Comparison of ENCODE assay signal across 8 mouse cellular contexts in the genomic region with DNA sequence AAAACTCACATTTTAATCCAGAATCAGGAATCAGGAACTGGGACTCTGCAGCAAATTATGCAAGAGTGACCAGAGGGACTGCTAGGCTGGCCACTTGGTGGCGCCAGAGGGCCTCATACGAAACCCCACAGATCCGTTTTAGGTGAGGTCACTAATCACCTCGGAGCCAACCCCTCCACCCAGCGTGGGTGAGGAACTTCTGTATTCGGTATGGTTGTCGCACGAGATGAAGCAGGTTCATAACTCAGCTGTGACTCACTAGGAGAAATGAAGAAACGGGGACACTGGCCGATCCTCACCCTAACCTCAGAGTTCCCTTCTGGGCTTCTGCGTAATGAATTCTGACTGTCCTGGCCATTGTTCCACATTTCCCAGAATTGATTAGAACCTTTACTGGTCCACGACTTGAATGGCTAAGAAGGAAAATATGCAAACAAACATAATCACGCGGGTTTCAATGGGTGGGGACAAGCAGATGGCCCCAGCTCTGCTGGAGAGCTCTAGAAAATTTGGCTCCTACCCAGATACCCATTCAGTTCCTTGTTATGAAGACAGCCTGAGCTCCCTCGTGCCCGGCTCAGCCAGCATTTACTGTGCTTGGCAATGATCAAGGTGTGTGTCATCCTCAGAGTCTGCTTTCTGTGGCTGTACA.
DNase-seq lines count a peak whose midpoint lies in the region; ATAC-seq and TF ChIP-seq lines count a peak whose summit lies in the region.

No protein-coding gene starts in this region.

- no peaks in the 10 kb centered on the region for H3K36me3 ChIP-seq in heart, embryonic 11.5 days (ENCODE audit: control insufficient read depth, insufficient read depth, low read length)
- H3K36me3 ChIP-seq in hindbrain, embryonic 15.5 days: no peaks in the 10 kb centered on the region
- no peaks in the 10 kb centered on the region for H3K36me3 ChIP-seq in midbrain, postnatal 0 days (ENCODE audit: insufficient read depth, low read length)
- no peaks in the 10 kb centered on the region for H3K36me3 ChIP-seq in stomach, embryonic 16.5 days (ENCODE audit: control insufficient read depth, insufficient read depth, low read length)

- H3K27me3 ChIP-seq in heart, embryonic 11.5 days (ENCODE audit: control insufficient read depth, insufficient read depth, low read length): no peaks in the 10 kb centered on the region
- no peaks in the 10 kb centered on the region for H3K27me3 ChIP-seq in hindbrain, embryonic 15.5 days
- no peaks in the 10 kb centered on the region for H3K27me3 ChIP-seq in midbrain, postnatal 0 days (ENCODE audit: insufficient read depth, low read length)
- H3K27me3 ChIP-seq in stomach, embryonic 16.5 days (ENCODE audit: control insufficient read depth, insufficient read depth, low read length): no peaks in the 10 kb centered on the region

- intact Hi-C loops in left cerebral cortex, postnatal 36 days (cut with DNase I): loop anchor here (5.0 kb wide), 1 partner anchor 356 kb away; no protein-coding TSS in a partner anchor

- peak; percentile 97 for DNase-seq in heart, adult 11 months
- DNase-seq in cerebellum, postnatal 25 days: peak; percentile 82 to 89
- peak; percentile 72 to 82 for DNase-seq in frontal cortex, postnatal 36 days (ENCODE audit: low spot score in 2 of 2)
- peak; percentile 70 to 74 for DNase-seq in left cerebral cortex, postnatal 36 days (ENCODE audit: low spot score in 2 of 2)
- DNase-seq in midbrain, postnatal 0 days (ENCODE audit: low spot score): peak; percentile 89

- H3K9me3 ChIP-seq in heart, embryonic 11.5 days (replicated peaks; ENCODE audit: control insufficient read depth, low read length): no peaks in the 10 kb centered on the region
- 0 out of 2 replicates have a peak, but pooled peaks cover 7% of the 10 kb centered on the region for H3K9me3 ChIP-seq in hindbrain, embryonic 15.5 days
- H3K9me3 ChIP-seq in midbrain, postnatal 0 days (ENCODE audit: low read length): 0 out of 2 replicates have a peak, but pooled peaks cover 3% of the 10 kb centered on the region
- peaks cover 9% of the 10 kb centered on the region; the same call in 1 of the 2 replicates for H3K9me3 ChIP-seq in stomach, embryonic 16.5 days (replicated peaks; ENCODE audit: control insufficient read depth, low read length)

- no peak overlapping the region; the same call in 1 of the 2 replicates for H3K4me2 ChIP-seq in heart, embryonic 11.5 days
- H3K4me2 ChIP-seq in hindbrain, embryonic 15.5 days: peak overlapping the region; percentile 46
- H3K4me2 ChIP-seq in midbrain, postnatal 0 days (ENCODE audit: low read depth, low read length, poor library complexity, severe bottlenecking): no peak overlapping the region
- H3K4me2 ChIP-seq in stomach, embryonic 16.5 days (ENCODE audit: low read depth, low read length): peak overlapping the region; percentile 19; the same call in 1 of the 2 replicates

- no peak overlapping the region for H3K27ac ChIP-seq in heart, embryonic 11.5 days (ENCODE audit: low read depth, low read length)
- no peak overlapping the region for H3K27ac ChIP-seq in hindbrain, embryonic 15.5 days (replicated peaks)
- H3K27ac ChIP-seq in midbrain, postnatal 0 days (ENCODE audit: low read depth, low read length): no peak overlapping the region
- H3K27ac ChIP-seq in stomach, embryonic 16.5 days (ENCODE audit: low read length): no peak overlapping the region

- WGBS in heart, embryonic 11.5 days (ENCODE audit: insufficient replicate concordance): 40% methylated on average over 16 of the region's 16 CpGs
- WGBS in hindbrain, embryonic 15.5 days: 26% methylated on average over 16 of the region's 16 CpGs
- WGBS in midbrain, postnatal 0 days: 33% methylated on average over 16 of the region's 16 CpGs
- WGBS in stomach, embryonic 16.5 days: 41% methylated on average over 16 of the region's 16 CpGs

- ATAC-seq in heart, embryonic 11.5 days (replicated peaks; ENCODE audit: insufficient number of reproducible peaks, low FRiP score, low TSS enrichment): no peak
- peak; percentile 76 for ATAC-seq in hindbrain, embryonic 15.5 days (ENCODE audit: low FRiP score, low read depth)
- peak; percentile 74 for ATAC-seq in midbrain, postnatal 0 days (ENCODE audit: low FRiP score)
- peak; percentile 29; the same call in 1 of the 2 replicates for ATAC-seq in stomach, embryonic 16.5 days (ENCODE audit: insufficient read depth, low FRiP score)

- H3K4me1 ChIP-seq in heart, embryonic 11.5 days (ENCODE audit: control insufficient read depth, insufficient read depth, low read length): no peaks in the 10 kb centered on the region
- peaks cover 8% of the 10 kb centered on the region for H3K4me1 ChIP-seq in hindbrain, embryonic 15.5 days (replicated peaks)
- no peaks in the 10 kb centered on the region for H3K4me1 ChIP-seq in midbrain, postnatal 0 days (ENCODE audit: insufficient read depth, low read length)
- peaks cover 6% of the 10 kb centered on the region for H3K4me1 ChIP-seq in stomach, embryonic 16.5 days (ENCODE audit: control insufficient read depth, insufficient read depth, low read length)

- TF ChIP-seq CTCF in midbrain, postnatal 0 days (IDR thresholded peaks at IDR 0.05): peak; percentile 79

- H3K4me3 ChIP-seq in heart, embryonic 11.5 days (ENCODE audit: low read depth, low read length): no peak overlapping the region
- peak overlapping the region; percentile 18; the same call in 1 of the 2 replicates for H3K4me3 ChIP-seq in hindbrain, embryonic 15.5 days
- no peak overlapping the region for H3K4me3 ChIP-seq in midbrain, postnatal 0 days (ENCODE audit: low read depth, low read length)
- H3K4me3 ChIP-seq in stomach, embryonic 16.5 days (replicated peaks; ENCODE audit: low read length): no peak overlapping the region

- no peak overlapping the region for H3K9ac ChIP-seq in heart, embryonic 11.5 days (ENCODE audit: low read depth, low read length)
- no peak overlapping the region for H3K9ac ChIP-seq in hindbrain, embryonic 15.5 days
- no peak overlapping the region for H3K9ac ChIP-seq in midbrain, postnatal 0 days (replicated peaks; ENCODE audit: low read length, poor library complexity, severe bottlenecking)
- H3K9ac ChIP-seq in stomach, embryonic 16.5 days (ENCODE audit: low read length): no peak overlapping the region

Comparison
In these comparisons a context has a peak if more than half of its experiments do, and no peak if none do; other contexts are left out.
1. H3K4me2 ChIP-seq: peak in hindbrain, embryonic 15.5 days (single experiment) and stomach, embryonic 16.5 days (single experiment); none in heart, embryonic 11.5 days (single experiment) and midbrain, postnatal 0 days (single experiment).
2. Peak in every context shown above with its lines, with median percentiles within 50 percentile points of each other: DNase-seq.